Comparison of ENCODE assay signal across 17 mouse cellular contexts in genomic region chr5:91801297-91801980, GRCm38 (mm10).
"Had no signal": no experiment of that assay in that cellular context is flagged by ENCODE, and none has a peak within 500 bp of the region (broad histone marks: within the 10 kb centered on the region; RNA-seq: fewer than 3 reads in every experiment).

No protein-coding gene starts in this region.

- H3K4me3 ChIP-seq: kidney, embryonic 15.5 days; left cerebral cortex, adult 2 months; liver, embryonic 13.5 days had no signal

- H3K27ac ChIP-seq: kidney, embryonic 15.5 days; left cerebral cortex, adult 2 months; liver, embryonic 13.5 days; stomach, postnatal 0 days had no signal

- H3K27me3 ChIP-seq: kidney, embryonic 15.5 days; liver, embryonic 13.5 days had no signal

- H3K36me3 ChIP-seq: kidney, embryonic 15.5 days; liver, embryonic 13.5 days had no signal

- H3K9ac ChIP-seq: kidney, embryonic 15.5 days; liver, embryonic 13.5 days had no signal

- H3K4me1 ChIP-seq: liver, embryonic 13.5 days had no signal

- H3K9me3 ChIP-seq: kidney, embryonic 15.5 days; liver, embryonic 13.5 days had no signal

- DNase-seq: kidney, adult 8-10 months; kidney, postnatal 10 days; kidney, postnatal 36 days; liver, embryonic 13.5 days; lung, adult 2 months; lung, postnatal 14 days; lung, postnatal 4 days; midbrain, embryonic 14.5 days; right cerebral cortex, postnatal 14 days; right cerebral cortex, postnatal 4 days; thymus, adult 2 months; thymus, postnatal 14 days; thymus, postnatal 4 days had no signal

- H3K4me2 ChIP-seq: kidney, embryonic 15.5 days; liver, embryonic 13.5 days; midbrain, embryonic 11.5 days had no signal
